Mouse (Mus musculus) adrenal gland, postnatal 4 days (tissue): Measurements from ENCODE around the gene Naip6. TPM values are rescaled to one million over a fixed set of nuclear protein-coding genes. Genes with fewer than 3 reads are reported as not detected.
"Not testable (repeated sequence)": the region's sequence is repeated elsewhere in the genome, so short reads cannot be mapped to it uniquely, and the experiment has no call there.

ENCODE experiments used
- DNase-seq, 2 experiments: peaks; one replicate each; pipeline ENCODE4 v3.0.0; 2021 to 2022; ENCODE audit warnings: low spot score in 2 of 2, mixed read lengths in 2 of 2
- long read RNA-seq, 2 experiments: library from polyadenylated mRNA; stranded (forward); transcript quantifications; one replicate each; pipeline ENCODE4 v2.0.0; 2021
- total RNA-seq, 2 experiments: library from RNA; stranded (reverse); gene quantifications; 2 replicates each; pipeline ENCODE4 v1.2.3; 2021

The Naip6 gene
- under 1 TPM; 0.59 to 0.67 TPM for total RNA-seq
- long read RNA-seq, experiment 1 = 0 reads
- long read RNA-seq, experiment 2 = 0 reads

DNA sequence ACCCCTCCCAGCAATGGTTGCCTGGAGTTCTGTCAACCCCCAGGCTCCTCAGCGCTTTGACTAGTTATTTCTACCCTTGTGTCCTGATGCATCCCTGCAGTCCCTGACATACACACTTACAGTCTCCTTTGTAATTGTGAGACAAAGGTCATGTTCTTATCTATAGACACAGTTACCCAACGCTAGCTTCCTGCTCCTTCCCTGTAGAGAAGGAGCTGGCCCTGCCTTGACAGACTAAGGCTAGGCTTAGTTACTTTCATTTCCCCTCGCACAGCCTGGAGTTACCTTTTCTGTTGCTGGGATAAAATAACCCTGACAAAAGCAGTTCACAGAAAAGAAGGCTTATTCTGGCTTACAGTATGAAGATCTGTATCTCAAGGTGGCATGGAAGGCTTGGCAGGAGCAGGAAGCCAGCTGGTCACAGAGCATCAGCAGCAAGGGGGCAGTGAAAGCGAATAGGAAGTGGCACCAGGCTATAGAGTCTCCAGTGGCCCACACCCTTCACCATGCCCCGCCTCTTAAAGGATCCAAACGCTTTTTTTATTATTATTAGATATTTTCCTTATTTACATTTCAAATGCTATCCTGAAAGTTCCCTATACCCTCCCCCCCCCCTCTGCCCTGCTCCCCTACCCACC lies at the start of gene Naip6:
Naip6 (minus strand) TSS at position 419 of the 638 bp plus-strand sequence.
- DNase-seq = not testable (repeated sequence)

DNA sequence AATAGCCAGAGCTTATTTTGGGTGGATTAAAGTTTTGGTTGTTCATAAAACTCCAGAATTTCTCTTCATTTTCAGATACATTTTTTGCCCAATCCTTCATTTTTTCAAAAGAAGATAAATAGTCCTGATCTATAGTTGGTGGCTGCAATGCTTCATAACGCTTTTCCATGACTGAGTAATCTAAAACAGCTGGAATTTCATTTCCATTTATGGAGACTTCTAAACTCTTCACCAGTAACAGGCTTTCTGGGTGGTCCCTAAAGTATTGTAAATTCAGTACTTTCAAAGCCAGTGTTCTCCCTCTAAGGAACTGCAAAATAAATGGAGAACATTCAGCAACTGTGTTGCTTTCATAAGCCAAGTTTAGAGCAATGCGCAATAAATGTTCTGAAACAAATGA lies 34.8 kb upstream of the Naip6 start:
- not testable (repeated sequence) for DNase-seq

DNA sequence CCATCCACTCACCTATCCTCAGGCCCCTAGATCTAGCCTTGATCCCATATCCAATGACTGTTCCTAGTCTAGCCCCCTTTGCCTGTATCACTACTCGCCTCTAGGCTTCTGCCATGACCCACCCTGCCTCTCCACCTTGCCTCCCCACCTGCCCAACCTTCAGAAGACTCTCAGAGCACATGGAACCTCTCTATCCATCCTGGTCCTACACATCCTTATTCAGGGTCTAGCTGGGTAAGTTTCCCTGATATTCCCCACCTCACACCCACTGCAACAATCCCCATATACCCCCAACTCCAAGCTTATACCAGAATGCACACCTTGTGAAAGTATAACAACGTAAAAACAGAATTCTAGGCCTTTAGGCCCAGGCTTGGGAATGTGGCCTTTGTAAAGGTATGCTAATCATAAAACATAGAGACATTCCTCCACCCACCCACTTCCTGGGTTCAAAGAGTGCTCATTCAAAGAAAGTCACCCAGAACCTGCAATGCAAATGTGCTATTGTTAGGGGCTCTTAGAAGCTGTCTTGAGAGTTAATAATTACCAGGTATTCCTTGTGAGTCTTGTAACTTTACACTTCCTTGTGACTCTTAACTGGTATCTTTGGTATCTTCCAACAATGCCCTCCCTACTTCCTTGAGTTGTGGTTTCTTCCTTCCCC lies 32.2 kb upstream of the Naip6 start:
- not testable (repeated sequence) for DNase-seq

DNA sequence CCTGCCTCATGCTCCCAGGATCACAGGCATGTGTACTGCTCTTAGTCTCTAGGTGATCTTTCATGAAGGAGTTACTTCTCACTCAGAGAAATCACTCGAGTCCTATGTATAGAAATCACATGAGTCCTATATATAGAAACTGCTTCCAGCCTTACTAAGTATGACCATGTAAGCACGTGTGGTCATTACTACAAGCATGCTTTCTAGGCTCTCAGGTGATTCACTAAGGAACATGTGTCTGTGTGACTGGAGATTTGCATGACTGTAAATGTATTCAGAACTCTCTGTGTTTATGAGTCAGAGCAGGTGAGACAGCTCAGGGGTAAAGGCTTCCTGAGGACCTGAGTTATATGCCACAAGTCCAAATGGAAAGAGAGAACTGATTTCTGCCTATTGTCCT lies 24.3 kb upstream of the Naip6 start:
- no peak for DNase-seq

DNA sequence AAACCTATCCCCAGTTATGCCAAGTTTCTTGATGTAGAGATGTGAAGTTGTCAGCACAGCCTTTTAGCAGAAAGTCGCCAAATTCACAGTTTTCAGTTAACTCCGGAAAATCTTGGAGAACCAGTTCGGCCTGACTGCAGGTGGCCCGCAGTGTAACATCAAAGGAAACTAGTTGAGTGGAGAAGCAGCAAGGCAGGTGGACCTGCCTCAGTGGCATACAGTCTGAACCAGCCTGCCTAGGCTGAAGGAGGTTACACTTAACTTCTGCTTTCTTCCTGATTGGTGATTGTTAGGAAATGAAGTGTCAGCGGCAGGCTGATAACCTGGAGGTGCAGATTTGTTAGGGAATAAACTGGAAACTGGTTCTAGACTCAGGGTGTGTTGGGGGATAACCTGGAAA lies 14.3 kb upstream of the Naip6 start:
- DNase-seq = not testable (repeated sequence)

DNA sequence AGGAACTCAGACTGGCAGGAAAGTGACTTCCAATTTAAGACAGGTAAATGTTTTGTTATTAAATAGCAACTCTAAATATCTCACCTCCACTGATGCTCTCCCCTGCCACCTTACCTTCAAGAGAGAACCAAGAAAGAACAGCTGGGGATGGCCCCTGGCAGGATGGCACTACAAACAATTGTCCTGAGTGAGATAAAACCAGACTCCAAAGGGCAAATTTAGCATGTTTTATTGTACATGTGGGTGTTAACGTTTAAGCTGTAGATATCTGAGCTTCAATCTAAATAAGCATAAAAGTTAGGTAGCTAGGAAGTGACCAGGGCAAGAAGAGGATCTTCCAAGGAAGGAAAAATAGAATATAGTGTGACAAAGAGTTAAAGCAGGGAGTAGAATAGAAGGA lies 11.4 kb upstream of the Naip6 start:
- not testable (repeated sequence) for DNase-seq

DNA sequence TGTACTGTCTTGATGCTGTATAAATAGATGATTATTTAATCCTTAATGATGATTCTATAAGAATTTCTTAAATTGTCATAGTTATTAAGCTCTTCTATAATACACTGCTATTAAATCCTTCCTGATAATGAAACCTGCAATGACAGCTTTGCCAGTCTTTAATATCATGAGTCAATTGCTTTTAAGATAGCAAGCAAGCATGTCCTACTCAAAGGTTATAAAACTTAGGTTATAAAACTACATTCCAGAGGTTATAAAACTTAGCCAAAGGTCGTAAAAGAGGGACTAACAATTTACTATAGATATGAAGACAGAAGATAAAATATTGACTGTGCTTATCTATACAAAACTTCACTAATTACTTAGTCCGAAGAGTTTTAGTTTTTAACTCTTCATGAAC lies 10.6 kb upstream of the Naip6 start:
- not testable (repeated sequence) for DNase-seq

DNA sequence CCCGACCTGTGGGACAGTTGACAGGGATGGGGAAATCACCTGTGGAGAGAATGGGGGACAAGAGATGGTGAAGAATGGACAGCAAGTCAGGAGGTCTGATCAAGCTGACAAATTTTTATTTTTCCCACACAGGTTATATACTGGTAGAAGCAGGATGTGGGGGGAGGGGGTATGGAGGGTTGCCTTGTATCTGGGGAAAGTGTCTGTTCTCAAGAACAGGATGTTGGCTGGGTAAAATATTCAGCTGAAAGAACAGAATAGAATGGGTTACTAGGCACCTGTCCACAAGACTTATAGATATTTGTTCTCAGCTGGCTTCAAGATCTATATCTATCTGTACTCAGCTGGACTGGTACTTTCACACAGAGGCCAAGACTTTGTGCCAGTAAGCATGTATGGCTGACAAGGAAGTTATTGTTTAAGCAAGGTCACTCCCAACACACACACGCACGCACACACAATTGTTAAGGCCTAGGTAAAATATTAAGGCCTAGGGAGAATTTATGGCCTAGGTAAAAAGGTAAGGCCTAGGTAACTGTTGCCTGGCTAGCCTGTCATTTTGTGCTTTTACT lies 4.9 kb upstream of the Naip6 start:
- not testable (repeated sequence) for DNase-seq

DNA sequence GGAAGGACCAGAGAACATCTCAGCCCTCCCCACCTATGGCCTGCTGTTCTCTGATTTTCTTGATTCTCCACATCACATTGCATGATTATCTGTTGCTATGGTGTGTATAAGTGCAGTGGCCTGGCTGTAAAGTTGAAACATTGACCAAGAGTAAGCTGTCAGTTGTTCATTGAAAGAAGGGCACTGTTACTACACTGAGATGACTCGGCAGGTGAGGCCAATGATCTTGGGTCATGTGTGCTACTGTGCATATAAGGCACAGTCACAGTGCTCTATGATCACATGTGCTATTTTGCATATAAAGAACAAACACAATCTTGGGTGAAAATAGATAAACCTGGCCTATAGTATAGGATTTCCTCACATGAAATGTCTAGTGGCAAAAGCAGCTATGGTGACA lies 32.9 kb downstream of the Naip6 start:
- no peak for DNase-seq

DNA sequence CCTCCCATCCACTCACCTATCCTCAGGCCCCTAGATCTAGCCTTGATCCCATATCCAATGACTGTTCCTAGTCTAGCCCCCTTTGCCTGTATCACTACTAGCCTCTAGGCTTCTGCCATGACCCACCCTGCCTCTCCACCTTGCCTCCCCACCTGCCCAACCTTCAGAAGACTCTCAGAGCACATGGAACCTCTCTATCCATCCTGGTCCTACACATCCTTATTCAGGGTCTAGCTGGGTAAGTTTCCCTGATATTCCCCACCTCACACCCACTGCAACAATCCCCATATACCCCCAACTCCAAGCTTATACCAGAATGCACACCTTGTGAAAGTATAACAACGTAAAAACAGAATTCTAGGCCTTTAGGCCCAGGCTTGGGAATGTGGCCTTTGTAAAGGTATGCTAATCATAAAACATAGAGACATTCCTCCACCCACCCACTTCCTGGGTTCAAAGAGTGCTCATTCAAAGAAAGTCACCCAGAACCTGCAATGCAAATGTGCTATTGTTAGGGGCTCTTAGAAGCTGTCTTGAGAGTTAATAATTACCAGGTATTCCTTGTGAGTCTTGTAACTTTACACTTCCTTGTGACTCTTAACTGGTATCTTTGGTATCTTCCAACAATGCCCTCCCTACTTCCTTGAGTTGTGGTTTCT lies 45.9 kb downstream of the Naip6 start:
- not testable (repeated sequence) for DNase-seq

DNA sequence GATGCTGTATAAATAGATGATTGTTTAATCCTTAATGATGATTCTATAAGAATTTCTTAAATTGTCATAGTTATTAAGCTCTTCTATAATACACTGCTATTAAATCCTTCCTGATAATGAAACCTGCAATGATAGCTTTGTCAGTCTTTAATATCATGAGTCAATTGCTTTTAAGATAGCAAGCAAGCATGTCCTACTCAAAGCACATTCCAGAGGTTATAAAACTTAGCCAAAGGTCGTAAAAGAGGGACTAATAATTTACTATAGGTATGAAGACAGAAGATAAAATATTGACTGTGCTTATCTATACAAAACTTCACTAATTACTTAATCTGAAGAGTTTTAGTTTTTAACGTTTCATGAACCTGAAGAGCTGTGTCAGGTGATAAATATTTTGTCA lies 60.5 kb downstream of the Naip6 start:
- DNase-seq = not testable (repeated sequence)

DNA sequence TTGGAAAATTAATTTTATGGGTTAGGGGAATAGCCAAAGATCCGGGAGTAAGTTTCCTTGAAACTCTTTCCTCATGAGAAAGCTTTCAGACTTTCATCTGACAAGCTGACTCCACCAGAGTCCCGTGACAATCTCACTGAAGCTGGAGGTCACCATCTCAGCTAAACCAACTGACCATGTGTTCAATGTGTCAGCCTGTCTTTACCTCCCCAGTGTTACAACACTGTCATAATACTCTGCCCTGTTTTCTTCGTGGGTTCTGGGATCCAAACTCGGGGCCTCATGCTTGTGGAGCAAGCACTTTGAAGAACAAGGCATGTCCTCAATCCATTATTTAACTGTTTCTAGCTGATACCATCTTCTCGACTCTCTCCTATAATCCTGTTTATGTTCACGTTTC lies 61.5 kb downstream of the Naip6 start:
- not testable (repeated sequence) for DNase-seq

DNA sequence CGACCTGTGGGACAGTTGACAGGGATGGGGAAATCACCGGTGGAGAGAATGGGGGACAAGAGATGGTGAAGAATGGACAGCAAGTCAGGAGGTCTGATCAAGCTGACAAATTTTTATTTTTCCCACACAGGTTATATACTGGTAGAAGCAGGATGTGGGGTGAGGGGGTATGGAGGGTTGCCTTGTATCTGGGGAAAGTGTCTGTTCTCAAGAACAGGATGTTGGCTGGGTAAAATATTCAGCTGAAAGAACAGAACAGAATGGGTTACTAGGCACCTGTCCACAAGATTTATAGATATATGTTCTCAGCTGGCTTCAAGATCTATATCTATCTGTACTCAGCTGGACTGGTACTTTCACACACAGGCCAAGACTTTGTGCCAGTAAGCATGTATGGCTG lies 65.6 kb downstream of the Naip6 start:
- not testable (repeated sequence) for DNase-seq

DNA sequence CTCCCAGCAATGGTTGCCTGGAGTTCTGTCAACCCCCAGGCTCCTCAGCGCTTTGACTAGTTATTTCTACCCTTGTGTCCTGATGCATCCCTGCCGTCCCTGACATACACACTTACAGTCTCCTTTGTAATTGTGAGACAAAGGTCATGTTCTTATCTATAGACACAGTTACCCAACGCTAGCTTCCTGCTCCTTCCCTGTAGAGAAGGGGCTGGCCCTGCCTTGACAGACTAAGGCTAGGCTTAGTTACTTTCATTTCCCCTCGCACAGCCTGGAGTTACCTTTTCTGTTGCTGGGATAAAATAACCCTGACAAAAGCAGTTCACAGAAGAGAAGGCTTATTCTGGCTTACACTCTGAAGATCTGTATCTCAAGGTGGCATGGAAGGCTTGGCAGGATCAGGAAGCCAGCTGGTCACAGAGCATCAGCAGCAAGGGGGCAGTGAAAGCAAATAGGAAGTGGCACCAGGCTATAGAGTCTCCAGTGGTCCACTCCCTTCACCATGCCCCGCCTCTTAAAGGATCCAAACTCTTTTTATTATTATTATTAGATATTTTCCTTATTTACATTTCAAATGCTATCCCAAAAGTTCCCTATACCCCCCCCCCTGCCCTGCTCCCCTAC lies 70.5 kb downstream of the Naip6 start:
- DNase-seq = not testable (repeated sequence)

DNA sequence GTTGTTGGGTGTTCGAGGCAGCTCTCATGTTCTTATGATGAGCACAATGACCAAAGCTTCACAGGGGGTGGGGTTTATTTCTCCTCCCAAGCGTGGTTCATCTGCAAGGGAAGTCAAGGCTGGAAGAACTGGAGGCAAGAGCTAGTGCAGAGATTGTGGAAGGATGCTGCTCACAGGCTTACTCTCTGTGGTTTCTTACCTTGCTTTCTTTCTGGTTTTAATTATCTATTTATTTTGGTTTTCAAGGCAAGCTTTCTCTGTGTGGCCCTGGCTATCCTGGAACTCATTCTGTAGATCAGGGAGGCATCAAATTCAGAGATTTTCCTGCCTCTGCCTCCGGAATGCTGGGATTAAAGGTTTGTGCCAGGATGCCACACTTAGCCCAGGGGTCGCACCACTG lies 71.3 kb downstream of the Naip6 start, which contains the start of gene Naip5:
Naip5 (minus strand) TSS at position 101 of the 400 bp plus-strand sequence.
- not testable (repeated sequence) for DNase-seq

DNA sequence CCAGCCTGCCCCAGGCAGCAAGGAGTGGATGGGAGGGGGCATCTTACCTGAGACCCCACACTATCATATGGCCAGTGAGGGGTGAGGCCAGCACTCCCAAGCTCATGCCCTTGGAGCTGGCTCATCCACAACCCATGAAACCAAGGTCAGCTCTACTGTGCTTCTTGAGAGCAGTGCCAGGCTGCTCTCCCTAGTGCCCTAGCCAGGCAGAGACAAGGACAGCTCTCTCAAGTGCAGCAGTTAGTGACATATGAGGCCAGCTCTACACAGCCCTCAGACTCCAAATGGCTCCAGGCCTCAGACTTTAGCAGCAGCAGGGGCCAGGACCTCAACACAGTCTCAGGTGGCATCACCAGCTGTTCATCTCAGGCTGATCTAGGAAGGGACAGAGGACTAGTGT lies 73.8 kb downstream of the Naip6 start:
- no peak for DNase-seq

Other genes starting within 250 kb of the Naip6 start
- gene Bdp1, start 213.6 kb downstream of the Naip6 start, total RNA-seq = 10 to 100 TPM; 28.3 to 30.3 TPM
- 10 to 100 TPM; 31.0 to 34.5 TPM for gene Serf1, start 209.7 kb downstream of the Naip6 start, total RNA-seq
- gene Smn1, start 192.8 kb downstream of the Naip6 start, total RNA-seq = 10 to 100 TPM; 52.3 to 57.0 TPM
- 1 to 10 TPM; 1.6 to 2.0 TPM for gene Naip2, start 115.6 kb downstream of the Naip6 start, total RNA-seq
- 1 to 10 TPM; 5.8 to 6.7 TPM for gene Naip5, start 71.4 kb downstream of the Naip6 start, total RNA-seq
- under 1 TPM; 0.06 to 0.17 TPM for gene Naip1, start 135.2 kb upstream of the Naip6 start, total RNA-seq
- gene Gtf2h2, start 174.9 kb upstream of the Naip6 start, total RNA-seq = 10 to 100 TPM; 49.5 to 55.6 TPM
- 10 to 100 TPM; 16.1 to 18.5 TPM for gene Ocln, start 235.0 kb upstream of the Naip6 start, total RNA-seq